Mouse (Mus musculus): ENCODE data around the gene Cyp2d9. TPM values are rescaled to one million over a fixed set of nuclear protein-coding genes. Genes with fewer than 3 reads are reported as not detected.
A peak's percentile ranks its signal among the peaks of the same experiment; 100 is the strongest.
"Not testable (repeated sequence)": the region's sequence is repeated elsewhere in the genome, so short reads cannot be mapped to it uniquely, and the experiment has no call there.

The Cyp2d9 gene
- polyA plus RNA-seq (2015; fragmentation: Nextera tagmentation; extraction: Ambion mirVana), result 0.71 and 1.4 TPM in 2 replicates

DNA sequence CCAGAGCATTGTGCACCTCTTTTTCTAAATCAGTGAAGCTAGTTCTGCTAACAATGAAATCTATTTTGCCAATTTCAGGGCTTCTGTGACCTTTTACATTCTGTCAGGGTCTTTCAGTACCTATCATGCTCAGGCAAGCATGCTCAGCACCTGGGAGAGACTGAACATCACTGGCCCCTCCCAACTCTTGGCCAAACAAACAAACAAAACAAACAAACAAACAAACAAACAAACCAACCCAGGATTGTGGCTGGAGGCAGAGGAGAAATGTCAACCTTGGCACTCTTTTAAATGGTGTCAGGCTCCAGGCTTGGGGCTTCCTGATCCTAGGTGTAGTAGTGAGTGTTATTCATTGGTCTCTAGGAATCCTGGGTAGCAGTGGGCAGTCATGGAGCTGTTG is at the start of gene Cyp2d9:
Cyp2d9 (plus strand) TSS at position 301 of the 400 bp plus-strand sequence.
- H3K4me3 ChIP-seq (replicated peaks), result no peak within 1 kb of the TSS
- H3K27me3 ChIP-seq, result no peaks in the 10 kb centered on the region
- H3K4me2 ChIP-seq, result no peak within 1 kb of the TSS
- ATAC-seq (ENCODE audit: low read depth) (no peak), DNase-seq (no peak)
- no peak within 1 kb of the TSS for H3K9ac ChIP-seq
- H3K36me3 ChIP-seq, result no peaks in the 10 kb centered on the region
- no peak within 1 kb of the TSS for H3K27ac ChIP-seq
- no peaks in the 10 kb centered on the region for H3K9me3 ChIP-seq (replicated peaks)
- H3K4me1 ChIP-seq (replicated peaks), result no peaks in the 10 kb centered on the region

DNA sequence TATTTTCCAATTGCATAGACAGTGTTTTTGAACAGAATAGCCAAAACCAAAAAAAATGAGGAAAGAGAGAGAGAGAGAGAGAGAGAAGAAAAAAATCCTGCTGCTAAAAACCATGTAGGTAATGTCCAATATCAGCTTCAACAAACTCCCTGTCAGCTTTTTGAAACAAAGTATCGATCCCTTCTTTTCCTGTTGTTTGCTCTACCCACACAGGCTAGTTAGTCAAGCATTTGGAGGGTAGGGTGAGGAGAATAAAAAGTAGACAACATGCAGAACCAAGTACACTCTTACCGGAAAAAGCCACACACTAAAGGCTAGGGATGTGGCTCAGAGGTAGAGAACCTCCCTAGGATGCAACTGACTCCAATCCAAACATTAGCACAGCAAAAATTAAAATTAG is 47.5 kb upstream of the Cyp2d9 start:
- ATAC-seq (ENCODE audit: low read depth) (no peak), DNase-seq (no peak)
- Histone ChIP-seq H3K9me3 (replicated peaks) (no peaks in the 10 kb centered on the region), H3K27ac (no peak overlapping the region), H3K4me2 (no peak overlapping the region), H3K9ac (no peak overlapping the region), H3K27me3 (0 out of 2 replicates have a peak, but pooled peaks cover 3% of the 10 kb centered on the region), H3K4me1 (replicated peaks) (0 out of 2 replicates have a peak, but pooled peaks cover 3% of the 10 kb centered on the region), H3K4me3 (replicated peaks) (no peak overlapping the region), H3K36me3 (no peaks in the 10 kb centered on the region)
- WGBS (ENCODE audit: insufficient replicate concordance), result 64% methylated on average over 2 of the region's 2 CpGs

DNA sequence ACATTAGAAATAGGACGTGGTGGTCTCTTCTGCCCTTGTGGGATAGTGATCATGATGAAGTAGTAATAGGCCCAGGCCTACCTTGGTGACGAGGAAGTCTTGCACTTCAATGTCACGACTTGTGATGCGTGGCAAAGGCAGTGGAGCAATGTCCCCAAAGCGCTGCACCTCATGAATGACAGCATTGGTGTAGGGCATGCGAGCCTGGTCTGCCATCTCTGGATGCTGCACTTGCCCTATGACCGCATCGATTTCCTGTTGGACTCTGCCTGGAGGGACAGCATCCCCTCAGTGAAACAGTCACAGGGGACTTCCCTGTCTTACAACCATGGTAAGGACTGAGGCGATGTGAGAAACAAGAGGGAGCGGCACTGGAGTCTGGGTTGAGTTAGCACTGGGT is 43.3 kb upstream of the Cyp2d9 start:
- not testable (repeated sequence) for H3K4me2 ChIP-seq; H3K9ac ChIP-seq; H3K27me3 ChIP-seq; H3K27ac ChIP-seq; H3K36me3 ChIP-seq; H3K4me1 ChIP-seq (replicated peaks); ATAC-seq (ENCODE audit: low read depth); H3K9me3 ChIP-seq (replicated peaks); H3K4me3 ChIP-seq (replicated peaks); DNase-seq
- WGBS (ENCODE audit: insufficient replicate concordance), result 70% methylated on average over 10 of the region's 10 CpGs

DNA sequence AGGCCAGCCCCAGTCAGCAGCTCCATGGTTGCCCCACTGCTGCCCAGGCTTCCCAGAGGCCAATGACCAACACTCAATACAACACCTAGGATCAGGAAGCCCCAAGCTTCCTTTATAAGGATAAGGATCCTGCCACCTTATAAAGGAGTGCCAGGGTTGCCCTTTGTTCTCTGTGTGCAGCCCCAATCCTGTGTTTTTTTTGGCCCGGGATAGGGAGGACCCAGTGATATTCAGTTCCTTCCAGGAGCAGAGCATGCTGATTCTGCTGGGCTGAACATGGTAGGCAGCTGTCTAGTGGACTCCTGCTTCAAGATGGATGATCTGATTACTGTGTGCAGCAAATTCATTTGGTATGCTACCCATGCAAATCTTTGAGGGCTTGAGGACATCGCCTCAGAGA is 39.3 kb upstream of the Cyp2d9 start, which contains the start of gene Cyp2d11:
Cyp2d11 (minus strand) TSS at position 101 of the 400 bp plus-strand sequence.
- not testable (repeated sequence) for H3K4me1 ChIP-seq (replicated peaks); H3K36me3 ChIP-seq; H3K9me3 ChIP-seq (replicated peaks); DNase-seq; H3K27me3 ChIP-seq; H3K4me3 ChIP-seq (replicated peaks); H3K4me2 ChIP-seq; H3K9ac ChIP-seq; ATAC-seq (ENCODE audit: low read depth); H3K27ac ChIP-seq
- WGBS (ENCODE audit: insufficient replicate concordance), result 65% methylated on average over 2 of the region's 2 CpGs

DNA sequence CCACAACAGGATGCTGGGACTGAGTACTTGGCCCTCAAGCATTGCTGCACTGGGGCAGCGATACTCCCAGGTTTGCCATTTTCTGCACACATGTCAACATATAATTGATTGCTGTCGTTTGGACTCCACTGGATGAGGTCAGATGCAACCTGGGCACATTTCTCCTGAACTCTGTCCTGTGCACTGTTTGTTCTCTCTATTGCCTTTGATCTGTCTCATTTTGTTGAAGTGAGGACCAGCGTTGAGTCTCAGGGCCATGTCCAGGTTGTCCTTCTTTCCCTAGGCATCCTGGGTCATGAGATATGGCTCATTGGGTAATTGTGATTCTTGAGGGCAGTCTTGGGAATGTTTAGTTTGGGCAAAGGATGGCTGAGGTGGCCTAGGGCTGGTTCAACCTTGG is 37.3 kb upstream of the Cyp2d9 start:
- not testable (repeated sequence) for H3K4me2 ChIP-seq; DNase-seq; H3K9ac ChIP-seq; H3K36me3 ChIP-seq; H3K4me3 ChIP-seq (replicated peaks); H3K9me3 ChIP-seq (replicated peaks); H3K27me3 ChIP-seq; H3K4me1 ChIP-seq (replicated peaks); H3K27ac ChIP-seq
- ATAC-seq (ENCODE audit: low read depth), result peak; percentile 47; the same call in 1 of the 2 replicates
- 51% methylated on average over 3 of the region's 3 CpGs for WGBS (ENCODE audit: insufficient replicate concordance)

DNA sequence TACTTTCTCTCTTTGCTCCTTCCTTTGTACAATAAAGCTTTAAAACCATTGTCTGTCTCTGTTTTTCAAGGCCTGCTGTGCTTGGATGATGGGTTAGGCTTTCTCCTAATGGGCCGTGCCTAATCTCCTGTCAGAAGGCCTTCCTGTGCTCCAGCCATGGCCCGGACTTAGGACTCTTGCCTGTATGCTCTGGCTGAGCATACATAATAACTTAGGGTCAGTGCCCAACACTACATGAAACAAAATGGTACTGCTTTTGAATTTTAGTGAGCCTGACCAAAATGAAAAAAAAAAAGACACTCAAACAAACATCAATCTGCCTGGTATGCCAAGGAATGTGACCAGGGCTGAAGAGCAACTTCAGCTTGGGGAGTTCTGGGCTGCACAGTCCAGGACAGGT is 31.7 kb upstream of the Cyp2d9 start:
- Histone ChIP-seq H3K27me3 (no peaks in the 10 kb centered on the region), H3K4me2 (no peak overlapping the region), H3K4me3 (replicated peaks) (no peak overlapping the region), H3K9ac (no peak overlapping the region), H3K27ac (no peak overlapping the region), H3K9me3 (replicated peaks) (no peaks in the 10 kb centered on the region), H3K4me1 (replicated peaks) (no peaks in the 10 kb centered on the region), H3K36me3 (no peaks in the 10 kb centered on the region)
- 50% methylated on average over 2 of the region's 2 CpGs for WGBS (ENCODE audit: insufficient replicate concordance)
- DNase-seq (no peak), ATAC-seq (ENCODE audit: low read depth) (no peak)

DNA sequence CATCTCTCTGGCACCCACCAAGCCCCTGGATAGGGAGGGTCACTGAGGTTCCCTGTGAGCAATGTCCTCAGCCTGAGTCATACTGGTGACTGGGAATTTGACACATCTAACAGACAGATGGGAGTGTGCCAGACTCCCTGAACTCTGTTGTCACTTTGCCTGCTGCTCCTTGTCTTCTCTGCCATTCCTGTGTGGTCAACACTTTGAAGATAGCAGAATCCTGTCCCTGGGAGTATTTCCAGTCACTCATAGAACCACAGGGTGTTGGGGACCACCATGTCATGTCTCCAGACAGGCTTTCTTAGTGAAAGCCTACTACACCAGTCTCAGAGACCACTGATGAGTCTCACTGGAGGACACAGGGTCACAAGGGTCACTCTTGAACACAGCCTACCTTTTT is 31.1 kb upstream of the Cyp2d9 start:
- DNase-seq (no peak), ATAC-seq (ENCODE audit: low read depth) (no peak)
- no peak overlapping the region for H3K9ac ChIP-seq
- no peaks in the 10 kb centered on the region for H3K4me1 ChIP-seq (replicated peaks)
- H3K36me3 ChIP-seq, result no peaks in the 10 kb centered on the region
- H3K27ac ChIP-seq, result no peak overlapping the region
- no peak overlapping the region for H3K4me3 ChIP-seq (replicated peaks)
- no peak overlapping the region for H3K4me2 ChIP-seq
- H3K27me3 ChIP-seq, result no peaks in the 10 kb centered on the region
- no peaks in the 10 kb centered on the region for H3K9me3 ChIP-seq (replicated peaks)

DNA sequence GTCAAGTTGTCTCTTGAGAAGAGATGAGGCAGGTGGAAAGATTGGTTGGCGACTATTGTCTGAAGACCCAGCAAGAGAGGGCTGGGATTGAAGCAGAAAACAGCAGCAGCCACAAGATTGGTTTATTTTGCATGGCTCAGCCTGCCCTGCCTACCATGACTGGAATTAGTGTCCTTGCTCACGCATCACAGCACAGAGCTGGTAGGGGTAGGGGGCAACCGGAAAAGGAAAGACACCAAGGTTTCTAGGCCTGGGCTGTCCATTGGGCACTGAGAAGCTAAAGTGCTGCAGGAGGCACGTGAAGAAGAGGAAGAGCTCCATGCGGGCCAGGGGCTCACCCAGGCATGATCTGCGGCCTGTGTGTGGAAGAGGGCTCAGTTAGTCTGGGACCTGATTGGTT is 30.5 kb upstream of the Cyp2d9 start:
- WGBS (ENCODE audit: insufficient replicate concordance), result 62% methylated on average over 6 of the region's 6 CpGs
- H3K4me1 ChIP-seq (replicated peaks), result no peaks in the 10 kb centered on the region
- H3K36me3 ChIP-seq, result no peaks in the 10 kb centered on the region
- H3K4me2 ChIP-seq, result no peak overlapping the region
- H3K27me3 ChIP-seq, result no peaks in the 10 kb centered on the region
- no peak for DNase-seq
- no peak overlapping the region for H3K4me3 ChIP-seq (replicated peaks)
- no peaks in the 10 kb centered on the region for H3K9me3 ChIP-seq (replicated peaks)
- no peak overlapping the region for H3K9ac ChIP-seq
- H3K27ac ChIP-seq, result no peak overlapping the region
- ATAC-seq (ENCODE audit: low read depth), result no peak

DNA sequence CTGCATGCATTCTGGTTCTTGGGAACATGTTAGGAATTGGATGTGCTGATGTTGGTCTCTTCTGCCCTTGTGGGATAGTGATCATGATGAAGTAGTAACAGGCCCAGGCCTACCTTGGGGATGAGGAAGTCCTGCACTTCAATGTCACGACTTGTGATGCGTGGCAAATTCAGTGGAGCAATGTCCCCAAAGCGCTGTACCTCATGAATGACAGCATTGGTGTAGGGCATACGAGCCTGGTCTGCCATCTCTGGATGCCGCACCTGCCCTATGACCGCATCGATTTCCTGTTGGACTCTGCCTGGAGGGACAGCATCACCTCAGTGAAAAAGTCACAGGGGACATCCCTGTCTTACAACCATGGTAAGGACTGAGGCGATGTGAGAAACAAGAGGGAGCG is 29.6 kb upstream of the Cyp2d9 start:
- H3K4me1 ChIP-seq (replicated peaks), result no peaks in the 10 kb centered on the region
- DNase-seq, result no peak
- no peaks in the 10 kb centered on the region for H3K36me3 ChIP-seq
- WGBS (ENCODE audit: insufficient replicate concordance), result 74% methylated on average over 9 of the region's 9 CpGs
- no peak overlapping the region for H3K9ac ChIP-seq
- H3K27ac ChIP-seq, result no peak overlapping the region
- H3K9me3 ChIP-seq (replicated peaks), result no peaks in the 10 kb centered on the region
- H3K27me3 ChIP-seq, result no peaks in the 10 kb centered on the region
- no peak overlapping the region for H3K4me3 ChIP-seq (replicated peaks)
- H3K4me2 ChIP-seq, result no peak overlapping the region
- ATAC-seq (ENCODE audit: low read depth), result no peak

DNA sequence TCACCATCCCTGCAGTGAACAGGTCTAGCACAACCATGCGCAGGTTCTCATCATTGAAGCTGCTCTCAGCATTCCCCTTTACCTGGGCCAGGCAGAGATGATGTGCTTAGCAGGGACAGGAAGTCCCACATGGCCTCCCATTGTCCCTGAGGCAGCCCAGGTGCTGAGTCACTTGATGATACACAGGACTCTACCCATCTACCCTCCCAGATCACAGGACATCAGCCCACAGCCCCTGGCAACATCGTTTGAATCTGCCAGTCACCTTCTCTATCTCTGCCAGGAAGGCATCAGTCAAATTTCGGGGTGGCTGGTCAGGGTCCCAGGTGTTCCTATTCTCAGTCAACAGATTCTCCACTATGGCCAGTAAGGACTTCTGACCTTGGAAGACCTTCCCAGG is 29.1 kb upstream of the Cyp2d9 start:
- H3K4me2 ChIP-seq, result no peak overlapping the region
- no peak for DNase-seq
- no peaks in the 10 kb centered on the region for H3K9me3 ChIP-seq (replicated peaks)
- H3K27ac ChIP-seq, result no peak overlapping the region
- no peak overlapping the region for H3K9ac ChIP-seq
- 63% methylated on average over 3 of the region's 3 CpGs for WGBS (ENCODE audit: insufficient replicate concordance)
- no peak for ATAC-seq (ENCODE audit: low read depth)
- H3K4me3 ChIP-seq (replicated peaks), result no peak overlapping the region
- no peaks in the 10 kb centered on the region for H3K27me3 ChIP-seq
- no peaks in the 10 kb centered on the region for H3K36me3 ChIP-seq
- H3K4me1 ChIP-seq (replicated peaks), result no peaks in the 10 kb centered on the region

DNA sequence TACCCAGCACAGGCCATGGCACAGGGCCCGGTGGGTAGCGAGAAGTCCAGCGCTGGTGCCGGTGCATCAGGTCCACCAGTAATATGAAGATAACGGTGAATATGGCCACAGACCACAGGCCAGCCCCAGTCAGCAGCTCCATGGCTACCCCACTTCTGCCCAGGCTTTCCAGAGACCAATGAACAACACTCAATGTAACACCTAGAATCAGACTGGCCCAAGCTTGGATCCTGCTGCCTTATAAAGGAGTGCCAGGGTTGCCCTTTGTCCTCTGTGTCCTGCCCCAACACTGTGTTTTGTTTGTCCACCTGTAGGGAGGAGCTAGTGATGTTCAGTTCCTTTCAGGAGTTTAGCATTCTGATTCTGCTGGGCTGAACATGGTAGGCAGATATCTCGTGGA is 26.3 kb upstream of the Cyp2d9 start, which contains the start of gene Cyp2d10:
Cyp2d10 (minus strand) TSS at position 215 of the 400 bp plus-strand sequence.
- ATAC-seq (ENCODE audit: low read depth) (peak; percentile 58; the same call in 1 of the 2 replicates), DNase-seq (no peak)
- Histone ChIP-seq H3K9me3 (replicated peaks) (no peaks in the 10 kb centered on the region), H3K4me1 (replicated peaks) (no peaks in the 10 kb centered on the region), H3K4me3 (replicated peaks) (peak within 1 kb of the TSS; percentile 21; the same call in 1 of the 2 replicates), H3K27me3 (no peaks in the 10 kb centered on the region), H3K4me2 (peak within 1 kb of the TSS; percentile 41), H3K9ac (no peak within 1 kb of the TSS), H3K27ac (no peak within 1 kb of the TSS), H3K36me3 (no peaks in the 10 kb centered on the region)
- 75% methylated on average over 6 of the region's 6 CpGs for WGBS (ENCODE audit: insufficient replicate concordance)

DNA sequence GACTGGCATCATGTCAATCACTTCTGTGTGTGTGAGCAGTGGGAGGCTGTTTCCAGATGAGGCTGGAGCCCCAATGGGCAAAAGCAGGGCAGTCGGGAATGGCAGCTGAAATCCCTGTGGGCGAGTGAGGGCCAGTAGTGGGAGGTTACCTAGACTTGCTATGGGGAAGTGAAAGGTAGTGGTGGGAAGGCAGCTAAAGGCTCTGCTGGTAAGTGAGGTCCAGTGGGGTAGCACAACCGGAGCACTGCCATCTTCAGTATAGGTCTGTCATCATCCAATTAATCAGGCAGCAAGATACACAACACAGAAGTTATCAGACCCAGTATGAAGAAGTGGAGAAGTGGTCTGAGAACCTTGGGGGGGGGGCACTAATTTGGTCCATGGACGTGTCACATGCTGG is 25.7 kb upstream of the Cyp2d9 start:
- H3K4me1 ChIP-seq (replicated peaks), result no peaks in the 10 kb centered on the region
- H3K27ac ChIP-seq, result no peak overlapping the region
- 52% methylated on average over 4 of the region's 4 CpGs for WGBS (ENCODE audit: insufficient replicate concordance)
- H3K27me3 ChIP-seq, result no peaks in the 10 kb centered on the region
- no peak overlapping the region for H3K9ac ChIP-seq
- DNase-seq (no peak), ATAC-seq (ENCODE audit: low read depth) (no peak)
- H3K9me3 ChIP-seq (replicated peaks), result no peaks in the 10 kb centered on the region
- H3K36me3 ChIP-seq, result no peaks in the 10 kb centered on the region
- H3K4me2 ChIP-seq, result no peak overlapping the region
- no peak overlapping the region for H3K4me3 ChIP-seq (replicated peaks)
